Mouse (Mus musculus) E14TG2a.4 (cell line): ENCODE data around the gene Eipr1.

Source experiments
- H3K27me3 ChIP-seq: 2 replicates; pipeline ENCODE4 v1.6.1; 2014; ENCODE audit warnings: low read length, control low read depth; ENCODE audit not compliant: insufficient read depth
- H3K36me3 ChIP-seq: 2 replicates; pipeline ENCODE4 v1.6.1; 2014; ENCODE audit warnings: low read length, control low read depth; ENCODE audit not compliant: insufficient read depth
- H3K4me1 ChIP-seq: replicated peaks from 2 replicates; pipeline ENCODE4 v1.6.1; 2014; ENCODE audit warnings: low read depth, low read length, control low read depth
- H3K4me3 ChIP-seq: replicated peaks from 2 replicates; pipeline ENCODE4 v1.5.1; 2014; ENCODE audit warnings: mild to moderate bottlenecking, low read length
- H3K9me3 ChIP-seq: 2 replicates; pipeline ENCODE4 v1.6.1; 2014; ENCODE audit warnings: low read length, control low read depth
- CTCF ChIP-seq: conservative IDR thresholded peaks from 2 replicates; pipeline ENCODE4 v1.5.1; 2014; ENCODE audit warnings: low read length
- NANOG ChIP-seq: IDR thresholded peaks from 2 replicates; pipeline ENCODE4 v1.6.1; 2014; ENCODE audit warnings: borderline replicate concordance, low read length, mixed read lengths
- POU5F1 ChIP-seq: IDR thresholded peaks from 2 replicates; pipeline ENCODE4 v1.6.1; 2014; ENCODE audit warnings: low read length, borderline replicate concordance

Eipr1 gene

GRCm38 (mm10) chr12:28750876-28751275 lies 727 bp upstream of the Eipr1 start:
- H3K9me3 ChIP-seq: no peaks in the 10 kb centered on the region
- H3K36me3 ChIP-seq: peaks cover 20% of the 10 kb centered on the region
- peak overlapping the region; percentile 93 for H3K4me3 ChIP-seq
- H3K27me3 ChIP-seq: no peaks in the 10 kb centered on the region
- peaks cover 47% of the 10 kb centered on the region for H3K4me1 ChIP-seq
- TF ChIP-seq NANOG (no peak), CTCF (no peak)

- peaks cover 5% of the 10 kb centered on the region; the same call in 1 of the 2 replicates for H3K36me3 ChIP-seq
- H3K4me3 ChIP-seq: no peak overlapping the region
- TF ChIP-seq POU5F1 (no peak), NANOG (no peak), CTCF (no peak)
- H3K27me3 ChIP-seq: no peaks in the 10 kb centered on the region
- H3K9me3 ChIP-seq: no peaks in the 10 kb centered on the region
- H3K4me1 ChIP-seq: peaks cover 19% of the 10 kb centered on the region
These were observed 4.4 kb downstream of the Eipr1 start for GRCm38 (mm10) chr12:28756019-28756418.

GRCm38 (mm10) chr12:28769953-28770352 lies 18.4 kb downstream of the Eipr1 start:
- Histone ChIP-seq H3K4me1 (peaks cover 9% of the 10 kb centered on the region), H3K4me3 (no peak overlapping the region), H3K9me3 (no peaks in the 10 kb centered on the region), H3K27me3 (no peaks in the 10 kb centered on the region), H3K36me3 (peaks cover 45% of the 10 kb centered on the region)
- TF ChIP-seq POU5F1: no peak
- TF ChIP-seq CTCF: no peak
- TF ChIP-seq NANOG: no peak

- Histone ChIP-seq H3K4me1 (no peaks in the 10 kb centered on the region; the same call in 1 of the 2 replicates), H3K4me3 (no peak overlapping the region), H3K36me3 (peaks cover 21% of the 10 kb centered on the region; the same call in 1 of the 2 replicates), H3K9me3 (no peaks in the 10 kb centered on the region), H3K27me3 (no peaks in the 10 kb centered on the region)
- TF ChIP-seq CTCF (no peak), POU5F1 (no peak), NANOG (no peak)
These were observed 22.2 kb downstream of the Eipr1 start for GRCm38 (mm10) chr12:28773815-28774214.

GRCm38 (mm10) chr12:28775120-28775519 lies 23.5 kb downstream of the Eipr1 start:
- Histone ChIP-seq H3K4me1 (no peaks in the 10 kb centered on the region; the same call in 1 of the 2 replicates), H3K4me3 (no peak overlapping the region), H3K36me3 (peaks cover 16% of the 10 kb centered on the region; the same call in 1 of the 2 replicates), H3K9me3 (no peaks in the 10 kb centered on the region), H3K27me3 (no peaks in the 10 kb centered on the region)
- no peak for TF ChIP-seq POU5F1
- no peak for TF ChIP-seq CTCF
- TF ChIP-seq NANOG: no peak

GRCm38 (mm10) chr12:28775627-28776026 lies 24.0 kb downstream of the Eipr1 start:
- Histone ChIP-seq H3K4me3 (no peak overlapping the region), H3K27me3 (no peaks in the 10 kb centered on the region), H3K4me1 (peaks cover 3% of the 10 kb centered on the region), H3K9me3 (no peaks in the 10 kb centered on the region), H3K36me3 (peaks cover 16% of the 10 kb centered on the region; the same call in 1 of the 2 replicates)
- no peak for TF ChIP-seq POU5F1
- TF ChIP-seq CTCF: no peak
- no peak for TF ChIP-seq NANOG

GRCm38 (mm10) chr12:28780180-28780579 lies 28.6 kb downstream of the Eipr1 start:
- Histone ChIP-seq H3K36me3 (no peaks in the 10 kb centered on the region), H3K9me3 (no peaks in the 10 kb centered on the region), H3K4me3 (no peak overlapping the region), H3K4me1 (peaks cover 29% of the 10 kb centered on the region), H3K27me3 (no peaks in the 10 kb centered on the region)
- TF ChIP-seq POU5F1 (no peak), CTCF (no peak), NANOG (no peak)

GRCm38 (mm10) chr12:28782637-28783036 lies 31.0 kb downstream of the Eipr1 start:
- TF ChIP-seq POU5F1: no peak
- TF ChIP-seq NANOG: no peak
- TF ChIP-seq CTCF: no peak
- Histone ChIP-seq H3K36me3 (no peaks in the 10 kb centered on the region), H3K4me3 (no peak overlapping the region), H3K9me3 (no peaks in the 10 kb centered on the region), H3K4me1 (peaks cover 50% of the 10 kb centered on the region), H3K27me3 (no peaks in the 10 kb centered on the region)

- TF ChIP-seq POU5F1 (no peak), CTCF (peak; percentile 20; the same call in 1 of the 2 replicates)
- no peaks in the 10 kb centered on the region for H3K36me3 ChIP-seq
- no peaks in the 10 kb centered on the region for H3K9me3 ChIP-seq
- H3K4me1 ChIP-seq: peaks cover 51% of the 10 kb centered on the region
- no peaks in the 10 kb centered on the region for H3K27me3 ChIP-seq
- H3K4me3 ChIP-seq: no peak overlapping the region
These were observed 32.8 kb downstream of the Eipr1 start for GRCm38 (mm10) chr12:28784355-28784754.
